Mouse (Mus musculus): Measurements from ENCODE around the gene Pitpnm2.

- TF ChIP-seq CTCF (IDR thresholded peaks at IDR 0.05; ENCODE audit: insufficient read depth, low read depth, low read length) (no peak), POLR2A (IDR thresholded peaks at IDR 0.05; ENCODE audit: insufficient read depth, low read depth, low read length) (no peak)
Observed at GRCm38 (mm10) chr5:124214516-124215145, 34.9 kb downstream of the Pitpnm2 start.
